Mouse (Mus musculus) cerebellum, adult 11 months (tissue): ENCODE measurements around the gene Bmt2.

Experiments used
- DNase-seq: peaks from one replicate; pipeline ENCODE4 v3.0.0; 2022

Gene Bmt2

DNA sequence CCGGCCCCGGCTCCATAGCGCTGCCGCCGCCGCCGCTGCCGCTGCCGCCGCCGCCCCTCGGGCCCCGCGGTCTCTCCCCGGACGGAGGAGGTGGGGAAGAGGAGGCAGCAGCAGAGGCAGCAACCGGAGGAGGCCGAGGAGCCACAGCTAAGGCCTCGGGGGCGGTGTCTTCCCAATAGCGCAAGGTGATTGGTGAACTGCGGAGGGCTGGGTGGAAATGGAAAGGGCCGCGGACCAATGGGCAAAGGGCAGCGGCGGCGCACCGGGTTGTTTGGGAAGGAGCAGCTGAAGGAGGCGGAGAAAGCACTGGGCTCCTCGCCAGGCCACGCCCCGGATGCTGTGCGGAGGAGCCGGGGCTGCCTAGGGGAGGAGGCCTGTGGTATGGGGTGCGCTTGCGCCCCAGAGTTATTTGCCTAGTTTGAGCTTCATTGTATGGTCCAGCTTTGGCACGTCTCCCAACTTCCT lies at the start of gene Bmt2:
Bmt2 (minus strand) TSS at position 149 of the 465 bp plus-strand sequence.
- peak; percentile 99 for DNase-seq

- no peak for DNase-seq
These were observed 44.4 kb upstream of the Bmt2 start for GRCm38 (mm10) chr6:13722166-13722565.

- no peak for DNase-seq
These were observed 37.1 kb upstream of the Bmt2 start for GRCm38 (mm10) chr6:13714867-13715266.

DNA sequence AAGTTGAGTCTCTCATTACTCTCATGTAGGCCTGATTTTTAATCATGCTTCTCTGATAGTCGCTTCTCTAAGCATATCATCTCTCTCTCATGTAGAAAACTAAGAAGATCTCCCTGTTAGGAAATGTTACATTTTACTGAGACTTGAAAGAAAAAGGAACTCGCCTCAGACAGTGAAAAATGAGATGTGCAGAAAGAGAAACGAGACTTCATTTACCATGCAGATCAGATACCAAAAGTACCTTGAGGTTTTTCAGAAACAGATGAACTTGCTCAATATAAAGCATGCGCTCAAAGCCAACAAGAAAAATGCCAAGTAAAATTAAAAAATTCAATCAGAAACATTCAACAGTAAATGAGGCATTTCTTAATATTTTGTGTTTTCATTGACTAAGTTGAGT lies 19.1 kb upstream of the Bmt2 start:
- DNase-seq: no peak

DNA sequence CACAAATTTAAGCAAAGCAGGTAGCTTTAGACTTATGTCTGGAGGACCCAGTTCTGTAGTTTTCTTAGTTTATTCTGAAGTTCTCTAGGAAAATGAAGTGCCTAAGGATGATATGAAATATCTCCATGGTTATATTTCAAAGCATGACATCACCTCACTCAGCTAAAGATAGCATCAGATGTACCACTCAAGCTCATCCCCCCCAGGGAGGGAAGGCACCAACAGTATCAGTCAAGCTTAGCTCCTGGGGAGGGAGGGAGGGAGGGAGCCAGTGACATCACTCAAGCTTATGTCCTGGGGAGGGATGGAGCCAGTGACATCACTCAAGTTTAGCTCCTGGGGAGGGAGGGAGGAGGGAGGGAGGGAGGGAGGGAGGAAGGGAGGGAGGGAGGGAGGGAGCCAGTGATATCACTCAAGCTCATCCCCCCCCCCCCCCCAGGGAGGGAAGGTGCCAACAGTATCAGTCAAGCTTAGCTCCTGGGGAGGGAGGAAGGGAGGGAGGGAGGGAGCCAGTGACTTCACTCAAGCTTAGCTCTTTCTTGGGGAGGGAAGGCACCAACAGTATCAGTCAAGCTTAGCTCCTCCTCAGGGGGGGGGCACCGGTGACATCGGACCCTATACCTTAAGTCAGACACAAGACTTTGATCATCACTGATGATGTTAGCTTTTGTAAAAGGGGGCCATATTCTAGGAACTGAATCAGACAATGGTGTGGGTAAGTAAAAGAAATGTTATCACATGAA lies 17.5 kb upstream of the Bmt2 start:
- DNase-seq: no peak

- no peak for DNase-seq
These were observed 14.0 kb upstream of the Bmt2 start for GRCm38 (mm10) chr6:13691657-13692294.

GRCm38 (mm10) chr6:13690398-13690797 lies 12.6 kb upstream of the Bmt2 start:
- no peak for DNase-seq

GRCm38 (mm10) chr6:13683929-13684595 lies 6.3 kb upstream of the Bmt2 start:
- DNase-seq: no peak

GRCm38 (mm10) chr6:13678349-13678748 lies 583 bp upstream of the Bmt2 start:
- DNase-seq: no peak

GRCm38 (mm10) chr6:13677141-13677761 lies 515 bp downstream of the Bmt2 start:
- DNase-seq: peak; percentile 60

GRCm38 (mm10) chr6:13676196-13676595 lies 1.6 kb downstream of the Bmt2 start:
- DNase-seq: no peak

- DNase-seq: no peak
These were observed 3.0 kb downstream of the Bmt2 start for GRCm38 (mm10) chr6:13674600-13675305.

GRCm38 (mm10) chr6:13665646-13666045 lies 12.1 kb downstream of the Bmt2 start:
- no peak for DNase-seq

- no peak for DNase-seq
These were observed 19.8 kb downstream of the Bmt2 start for GRCm38 (mm10) chr6:13658016-13658415.

DNA sequence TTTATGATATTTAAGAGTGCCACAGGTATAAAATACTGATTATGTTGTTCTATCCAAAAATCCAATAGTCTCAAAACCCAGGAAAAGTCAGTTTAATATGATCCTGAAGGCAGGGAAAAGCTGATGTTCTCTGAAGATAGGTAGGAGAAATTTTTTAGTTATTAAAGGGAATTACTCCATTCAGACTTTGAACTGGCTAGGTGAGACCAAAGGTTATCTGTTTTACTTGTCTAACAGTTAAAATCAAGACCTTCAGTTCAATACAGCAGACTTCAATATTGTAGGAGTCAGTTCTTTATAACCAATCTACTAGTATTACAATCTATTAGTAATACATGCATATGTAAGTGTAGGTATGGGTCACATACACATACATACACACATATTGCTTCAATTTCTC lies 23.7 kb downstream of the Bmt2 start:
- DNase-seq: no peak

GRCm38 (mm10) chr6:13652284-13652683 lies 25.5 kb downstream of the Bmt2 start:
- no peak for DNase-seq

DNA sequence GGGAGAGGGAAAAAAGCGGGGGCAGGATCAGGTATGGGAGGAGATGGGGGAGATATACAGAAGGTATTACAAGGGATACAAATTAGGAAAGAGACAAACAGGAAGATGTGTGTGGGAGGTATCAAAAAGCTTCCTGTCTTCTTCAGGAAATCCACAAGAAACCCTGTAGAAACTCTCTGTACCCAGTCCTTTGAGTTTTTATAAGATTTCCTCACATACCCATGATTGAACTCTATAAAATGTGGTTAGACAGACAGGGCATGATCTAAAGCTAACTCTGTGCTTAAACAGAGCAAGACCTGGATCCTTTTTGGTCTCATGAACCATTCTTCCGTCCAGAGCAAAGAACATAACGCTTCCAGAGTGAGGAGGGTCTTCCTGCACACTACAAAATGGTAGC lies 26.9 kb downstream of the Bmt2 start:
- DNase-seq: no peak

DNA sequence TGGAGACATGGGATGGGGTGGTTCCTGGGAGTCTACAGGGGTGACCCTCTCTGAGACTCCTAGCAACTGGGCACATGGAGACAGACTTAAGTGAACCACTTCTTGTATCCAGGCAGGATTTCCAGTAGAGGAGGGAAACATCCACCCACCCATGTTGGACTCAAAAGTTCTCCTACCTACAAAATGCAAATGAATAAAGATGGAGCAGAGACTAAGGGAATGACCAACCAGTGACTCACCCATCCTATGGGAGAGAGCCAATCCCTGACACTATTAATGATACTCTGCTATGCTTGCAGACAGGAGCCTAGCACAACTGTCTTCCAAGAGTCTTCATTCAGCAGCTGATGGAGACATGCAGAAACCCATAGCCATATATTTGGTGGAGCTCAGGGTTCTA lies 29.5 kb downstream of the Bmt2 start:
- no peak for DNase-seq

- no peak for DNase-seq
These were observed 41.2 kb downstream of the Bmt2 start for GRCm38 (mm10) chr6:13636582-13636989.

GRCm38 (mm10) chr6:13632571-13632970 lies 45.2 kb downstream of the Bmt2 start:
- DNase-seq: no peak

DNA sequence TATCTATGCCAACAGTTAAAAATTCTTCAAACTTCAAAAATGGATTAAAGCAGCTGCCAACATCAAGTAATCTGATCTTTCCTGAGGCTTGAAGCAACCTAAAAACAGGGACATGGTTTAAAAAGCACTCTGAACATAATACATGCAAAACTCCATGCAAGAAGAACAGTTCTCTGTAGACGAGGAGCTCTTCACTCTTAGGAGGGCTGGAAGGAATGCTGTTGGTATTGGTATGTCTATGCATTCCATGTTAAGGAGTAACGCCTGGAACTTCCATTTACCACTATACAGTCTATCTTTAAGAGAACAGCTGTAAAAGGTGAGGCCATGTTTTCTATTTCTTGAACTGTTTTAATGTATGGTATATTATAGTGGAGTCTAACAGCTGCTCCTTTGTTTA lies 47.2 kb downstream of the Bmt2 start:
- DNase-seq: no peak

DNA sequence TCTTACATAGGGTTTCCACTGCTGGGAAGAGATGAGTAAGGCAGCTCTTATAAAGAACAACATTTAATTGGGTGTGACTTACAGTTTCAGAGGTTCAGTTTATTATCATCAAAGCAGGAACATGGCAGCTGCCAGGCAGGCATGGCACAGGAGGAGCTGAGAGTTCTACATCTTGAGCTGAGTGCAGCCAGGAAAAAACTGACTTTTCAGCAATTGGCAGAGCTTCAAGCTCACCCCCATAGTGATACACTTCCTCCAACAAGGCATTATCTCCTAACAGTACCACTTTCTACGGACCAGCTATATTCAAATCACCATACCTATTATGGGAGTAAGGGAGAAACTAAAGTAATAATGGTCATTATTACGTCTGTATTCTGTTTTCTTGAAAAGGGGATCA lies 58.1 kb downstream of the Bmt2 start:
- no peak for DNase-seq

DNA sequence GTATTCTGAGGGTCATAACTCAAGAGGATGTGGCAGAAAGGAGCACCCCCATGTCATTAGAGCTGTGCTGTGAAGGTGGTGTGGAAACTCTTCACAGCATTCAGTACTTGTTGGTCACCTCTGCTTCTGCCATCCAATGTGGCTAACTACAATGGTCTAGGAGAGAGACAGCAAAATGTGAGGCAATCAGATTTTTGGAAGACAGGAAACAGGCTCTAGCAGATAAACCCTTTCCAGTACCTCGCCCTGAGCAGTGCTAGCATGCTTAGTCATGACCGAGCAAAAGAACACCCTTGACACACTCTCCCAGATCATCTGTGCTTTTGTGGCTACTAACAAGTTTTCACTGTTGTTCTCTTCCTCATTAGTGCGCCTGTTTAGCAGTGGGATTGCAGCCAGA lies 60.7 kb downstream of the Bmt2 start:
- no peak for DNase-seq
